Mouse (Mus musculus): Measurements from ENCODE around the gene Tchhl1. TPM values are rescaled to one million over a fixed set of nuclear protein-coding genes. Genes with fewer than 3 reads are reported as not detected.

Gene Tchhl1
- total and polyA plus RNA-seq, 2 experiments, result not detected

- Histone ChIP-seq H3K27ac (replicated peaks; ENCODE audit: insufficient read depth, low read depth, low read length) (no peak overlapping the region), H3K79me2 (ENCODE audit: control insufficient read depth, insufficient read depth, low read length) (no peaks in the 10 kb centered on the region), H3K27me3 (ENCODE audit: control insufficient read depth, insufficient read depth, low read length) (no peaks in the 10 kb centered on the region), H3K9ac (ENCODE audit: low read depth, low read length) (no peak overlapping the region), H3K4me3 (ENCODE audit: insufficient read depth, low read depth, low read length) (no peak overlapping the region), H3K36me3 (ENCODE audit: control insufficient read depth, insufficient read depth, low read length) (no peaks in the 10 kb centered on the region), H3K4me1 (ENCODE audit: control insufficient read depth, insufficient read depth, low read length) (peaks cover 2% of the 10 kb centered on the region; the same call in 1 of the 2 replicates)
- 88% methylated on average over 4 of the region's 4 CpGs for WGBS
- TF ChIP-seq CTCF (IDR thresholded peaks at IDR 0.05; ENCODE audit: low read depth, low read length) (no peak), POLR2A (IDR thresholded peaks at IDR 0.05; ENCODE audit: extremely low read depth, insufficient read depth, low read length) (no peak)
- DNase-seq (ENCODE audit: extremely low read depth, low read depth, low spot score), result no peak
Observed at GRCm38 (mm10) chr3:93467130-93467529, 1.4 kb upstream of the Tchhl1 start.

- no peak overlapping the region for H3K4me3 ChIP-seq (ENCODE audit: insufficient read depth, low read depth, low read length)
- TF ChIP-seq CTCF (IDR thresholded peaks at IDR 0.05; ENCODE audit: low read depth, low read length) (no peak), POLR2A (IDR thresholded peaks at IDR 0.05; ENCODE audit: extremely low read depth, insufficient read depth, low read length) (no peak)
- DNase-seq (ENCODE audit: extremely low read depth, low read depth, low spot score), result peak; percentile 99
- H3K27ac ChIP-seq (replicated peaks; ENCODE audit: insufficient read depth, low read depth, low read length), result peak overlapping the region; percentile 74
- no peak overlapping the region for H3K9ac ChIP-seq (ENCODE audit: low read depth, low read length)
- H3K27me3 ChIP-seq (ENCODE audit: control insufficient read depth, insufficient read depth, low read length), result no peaks in the 10 kb centered on the region
- no peaks in the 10 kb centered on the region for H3K36me3 ChIP-seq (ENCODE audit: control insufficient read depth, insufficient read depth, low read length)
- H3K4me1 ChIP-seq (ENCODE audit: control insufficient read depth, insufficient read depth, low read length), result peaks cover 2% of the 10 kb centered on the region; the same call in 1 of the 2 replicates
- no peaks in the 10 kb centered on the region for H3K79me2 ChIP-seq (ENCODE audit: control insufficient read depth, insufficient read depth, low read length)
- 12% methylated on average over 3 of the region's 3 CpGs for WGBS
Observed at GRCm38 (mm10) chr3:93469629-93470028, 1.1 kb downstream of the Tchhl1 start.

DNA sequence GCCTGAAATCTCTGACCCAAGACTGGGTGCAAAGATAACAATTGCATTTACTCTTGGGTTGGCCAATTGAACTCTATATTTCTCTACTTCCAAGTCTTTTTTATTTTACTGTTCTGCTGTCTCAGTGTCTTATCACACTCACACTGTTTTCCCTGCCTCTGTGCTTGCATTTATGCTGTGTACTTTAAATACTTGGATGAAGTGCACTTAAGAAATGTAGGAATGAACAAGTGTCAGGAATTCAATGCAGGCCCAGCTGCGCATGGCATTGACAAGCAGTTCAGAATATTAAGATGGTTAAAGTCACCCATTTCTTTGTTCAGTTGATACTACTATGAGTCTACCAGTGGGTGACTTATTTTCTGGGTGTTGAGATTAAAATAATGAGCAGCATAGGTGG lies 11.5 kb downstream of the Tchhl1 start:
- no peaks in the 10 kb centered on the region for H3K4me1 ChIP-seq (ENCODE audit: control insufficient read depth, insufficient read depth, low read length)
- no peak for DNase-seq (ENCODE audit: extremely low read depth, low read depth, low spot score)
- 100% methylated on average over 1 of the region's 1 CpGs for WGBS
- no peaks in the 10 kb centered on the region for H3K36me3 ChIP-seq (ENCODE audit: control insufficient read depth, insufficient read depth, low read length)
- no peak overlapping the region for H3K4me3 ChIP-seq (ENCODE audit: insufficient read depth, low read depth, low read length)
- no peak overlapping the region for H3K9ac ChIP-seq (ENCODE audit: low read depth, low read length)
- H3K79me2 ChIP-seq (ENCODE audit: control insufficient read depth, insufficient read depth, low read length), result no peaks in the 10 kb centered on the region
- H3K27ac ChIP-seq (replicated peaks; ENCODE audit: insufficient read depth, low read depth, low read length), result no peak overlapping the region
- TF ChIP-seq POLR2A (IDR thresholded peaks at IDR 0.05; ENCODE audit: extremely low read depth, insufficient read depth, low read length), result no peak
- no peak for TF ChIP-seq CTCF (IDR thresholded peaks at IDR 0.05; ENCODE audit: low read depth, low read length)
- no peaks in the 10 kb centered on the region for H3K27me3 ChIP-seq (ENCODE audit: control insufficient read depth, insufficient read depth, low read length)

DNA sequence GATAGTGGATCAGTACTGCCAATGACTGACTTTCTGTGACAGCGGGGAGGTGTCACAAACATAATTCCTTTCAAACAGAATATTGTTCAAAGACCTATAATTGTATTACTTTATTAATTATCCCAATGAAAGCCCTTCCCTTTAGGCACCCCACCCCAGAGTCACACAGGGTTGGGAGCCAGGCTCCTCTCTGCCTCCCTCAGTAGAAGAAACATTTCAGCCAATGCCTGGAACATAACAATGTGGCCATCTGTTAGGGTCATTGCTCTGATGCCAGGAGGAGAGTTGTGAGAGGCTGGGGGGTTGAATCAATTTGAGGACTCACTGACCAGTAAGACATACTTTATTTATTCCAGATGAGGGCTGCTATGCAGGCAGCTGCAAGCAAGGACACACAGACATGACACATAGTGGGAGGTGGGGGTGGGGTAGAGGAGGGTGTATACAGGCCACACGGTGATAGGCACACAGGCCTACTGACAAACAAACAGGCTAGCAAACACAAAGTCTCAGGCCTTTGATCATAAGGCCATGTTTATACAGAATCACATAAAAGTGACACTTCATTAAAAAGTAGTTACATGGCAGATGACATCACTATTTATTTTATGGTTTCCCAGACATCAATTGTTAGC lies 13.5 kb downstream of the Tchhl1 start:
- 80% methylated on average over 2 of the region's 2 CpGs for WGBS
- Histone ChIP-seq H3K79me2 (ENCODE audit: control insufficient read depth, insufficient read depth, low read length) (no peaks in the 10 kb centered on the region), H3K4me1 (ENCODE audit: control insufficient read depth, insufficient read depth, low read length) (no peaks in the 10 kb centered on the region), H3K36me3 (ENCODE audit: control insufficient read depth, insufficient read depth, low read length) (no peaks in the 10 kb centered on the region), H3K27me3 (ENCODE audit: control insufficient read depth, insufficient read depth, low read length) (no peaks in the 10 kb centered on the region), H3K9ac (ENCODE audit: low read depth, low read length) (no peak overlapping the region), H3K27ac (replicated peaks; ENCODE audit: insufficient read depth, low read depth, low read length) (no peak overlapping the region), H3K4me3 (ENCODE audit: insufficient read depth, low read depth, low read length) (no peak overlapping the region)
- TF ChIP-seq CTCF (IDR thresholded peaks at IDR 0.05; ENCODE audit: low read depth, low read length) (no peak), POLR2A (IDR thresholded peaks at IDR 0.05; ENCODE audit: extremely low read depth, insufficient read depth, low read length) (no peak)
- DNase-seq (ENCODE audit: extremely low read depth, low read depth, low spot score), result no peak

DNA sequence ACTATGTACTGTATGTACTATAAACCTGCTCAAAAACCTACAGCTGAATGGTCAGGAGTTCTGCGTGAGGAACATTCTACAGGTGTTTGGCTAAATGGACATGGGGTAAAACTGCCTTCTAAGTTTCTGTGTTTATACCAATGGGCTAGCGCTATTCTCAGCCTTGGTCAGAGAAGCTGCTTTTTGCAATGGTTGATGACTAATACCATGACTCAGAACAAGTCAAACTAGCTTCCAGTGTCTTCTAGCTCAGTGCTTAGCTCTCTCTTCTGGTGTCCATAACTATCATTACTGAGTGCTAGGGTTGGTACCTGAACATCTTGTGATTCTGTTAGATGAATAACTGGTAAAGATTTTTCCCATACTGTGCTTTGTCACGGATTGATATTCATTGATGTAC lies 17.1 kb downstream of the Tchhl1 start:
- Histone ChIP-seq H3K4me1 (ENCODE audit: control insufficient read depth, insufficient read depth, low read length) (no peaks in the 10 kb centered on the region), H3K27me3 (ENCODE audit: control insufficient read depth, insufficient read depth, low read length) (no peaks in the 10 kb centered on the region), H3K27ac (replicated peaks; ENCODE audit: insufficient read depth, low read depth, low read length) (no peak overlapping the region), H3K9ac (ENCODE audit: low read depth, low read length) (no peak overlapping the region), H3K36me3 (ENCODE audit: control insufficient read depth, insufficient read depth, low read length) (no peaks in the 10 kb centered on the region), H3K79me2 (ENCODE audit: control insufficient read depth, insufficient read depth, low read length) (no peaks in the 10 kb centered on the region), H3K4me3 (ENCODE audit: insufficient read depth, low read depth, low read length) (no peak overlapping the region)
- no peak for DNase-seq (ENCODE audit: extremely low read depth, low read depth, low spot score)
- 94% methylated on average over 3 of the region's 3 CpGs for WGBS
- TF ChIP-seq CTCF (IDR thresholded peaks at IDR 0.05; ENCODE audit: low read depth, low read length), result no peak
- no peak for TF ChIP-seq POLR2A (IDR thresholded peaks at IDR 0.05; ENCODE audit: extremely low read depth, insufficient read depth, low read length)

- Histone ChIP-seq H3K4me3 (ENCODE audit: insufficient read depth, low read depth, low read length) (no peak overlapping the region), H3K9ac (ENCODE audit: low read depth, low read length) (no peak overlapping the region), H3K27me3 (ENCODE audit: control insufficient read depth, insufficient read depth, low read length) (no peaks in the 10 kb centered on the region), H3K4me1 (ENCODE audit: control insufficient read depth, insufficient read depth, low read length) (no peaks in the 10 kb centered on the region), H3K36me3 (ENCODE audit: control insufficient read depth, insufficient read depth, low read length) (no peaks in the 10 kb centered on the region), H3K79me2 (ENCODE audit: control insufficient read depth, insufficient read depth, low read length) (no peaks in the 10 kb centered on the region), H3K27ac (replicated peaks; ENCODE audit: insufficient read depth, low read depth, low read length) (no peak overlapping the region)
- DNase-seq (ENCODE audit: extremely low read depth, low read depth, low spot score), result no peak
- TF ChIP-seq POLR2A (IDR thresholded peaks at IDR 0.05; ENCODE audit: extremely low read depth, insufficient read depth, low read length) (no peak), CTCF (IDR thresholded peaks at IDR 0.05; ENCODE audit: low read depth, low read length) (no peak)
- 89% methylated on average over 2 of the region's 2 CpGs for WGBS
Observed at GRCm38 (mm10) chr3:93488541-93488940, 20.0 kb downstream of the Tchhl1 start.
